Mouse (Mus musculus): ENCODE results near the gene Dbi. TPM values are rescaled to one million over a fixed set of nuclear protein-coding genes. Genes with fewer than 3 reads are reported as not detected.
A peak's percentile ranks its signal among the peaks of the same experiment; 100 is the strongest.

Dbi gene
- total RNA-seq, 2 experiments from 2014 or later = 379 to 438 TPM

DNA sequence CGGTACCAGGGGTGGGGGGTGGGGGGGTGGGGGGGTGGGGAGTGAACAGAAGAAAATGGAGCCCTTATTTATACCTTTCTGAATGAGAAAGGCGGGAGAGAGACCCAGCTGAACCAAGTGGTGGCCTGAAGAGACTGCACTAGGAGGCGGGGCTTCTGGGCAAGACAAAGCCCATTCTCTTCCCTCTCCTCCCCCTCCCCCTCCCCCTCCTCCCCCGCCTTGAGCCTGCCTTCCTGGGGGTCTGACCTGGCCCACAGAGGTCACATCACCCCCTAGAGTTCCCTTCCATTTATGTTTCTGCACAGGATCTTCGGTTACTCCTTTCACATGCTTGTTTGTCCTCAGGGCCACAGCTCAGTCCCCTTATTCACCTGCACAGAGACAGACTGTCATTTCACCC lies 31.7 kb downstream of the Dbi start:
- no peak for ATAC-seq (ENCODE audit: poor library complexity, severe bottlenecking)

DNA sequence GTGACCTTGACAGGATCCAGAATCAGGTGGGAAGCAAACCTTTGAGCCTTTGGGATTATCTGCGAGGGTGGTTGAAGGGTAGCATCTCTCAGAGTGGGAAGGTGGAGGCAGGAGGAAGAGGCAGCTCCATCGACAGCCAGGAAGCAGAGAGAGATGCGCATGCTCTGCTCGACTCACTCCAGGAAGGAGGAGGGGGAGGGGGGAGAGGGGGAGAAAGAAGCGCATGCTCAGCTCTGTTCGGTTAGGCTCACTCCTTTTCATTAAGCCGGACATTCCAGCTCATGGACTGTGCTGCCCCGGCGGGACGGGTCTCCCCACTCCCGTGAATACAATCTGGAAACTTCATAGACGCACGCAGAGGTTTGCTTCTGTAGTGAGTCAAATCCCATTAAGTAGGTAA lies 34.2 kb downstream of the Dbi start:
- ATAC-seq (ENCODE audit: poor library complexity, severe bottlenecking) = no peak

DNA sequence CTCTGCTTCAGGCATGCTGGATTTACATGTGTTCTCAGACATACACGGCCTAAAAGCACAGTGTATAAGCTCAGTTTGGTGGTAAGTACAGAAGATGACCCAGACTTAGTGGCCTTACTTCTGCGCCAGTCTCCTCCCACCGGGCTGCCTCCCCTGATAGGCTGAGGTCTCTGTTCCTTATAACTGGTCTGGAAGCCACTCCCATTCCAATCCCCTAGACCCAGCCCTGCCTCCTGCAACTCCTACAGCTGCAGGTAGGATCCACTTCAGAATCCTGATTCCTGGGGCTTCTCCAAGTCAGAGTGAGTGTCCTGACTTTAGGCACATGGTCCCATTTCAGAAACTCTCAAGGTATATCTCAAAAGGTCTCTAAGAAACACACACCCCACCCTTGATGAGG lies 35.2 kb downstream of the Dbi start:
- ATAC-seq (ENCODE audit: poor library complexity, severe bottlenecking) = no peak

DNA sequence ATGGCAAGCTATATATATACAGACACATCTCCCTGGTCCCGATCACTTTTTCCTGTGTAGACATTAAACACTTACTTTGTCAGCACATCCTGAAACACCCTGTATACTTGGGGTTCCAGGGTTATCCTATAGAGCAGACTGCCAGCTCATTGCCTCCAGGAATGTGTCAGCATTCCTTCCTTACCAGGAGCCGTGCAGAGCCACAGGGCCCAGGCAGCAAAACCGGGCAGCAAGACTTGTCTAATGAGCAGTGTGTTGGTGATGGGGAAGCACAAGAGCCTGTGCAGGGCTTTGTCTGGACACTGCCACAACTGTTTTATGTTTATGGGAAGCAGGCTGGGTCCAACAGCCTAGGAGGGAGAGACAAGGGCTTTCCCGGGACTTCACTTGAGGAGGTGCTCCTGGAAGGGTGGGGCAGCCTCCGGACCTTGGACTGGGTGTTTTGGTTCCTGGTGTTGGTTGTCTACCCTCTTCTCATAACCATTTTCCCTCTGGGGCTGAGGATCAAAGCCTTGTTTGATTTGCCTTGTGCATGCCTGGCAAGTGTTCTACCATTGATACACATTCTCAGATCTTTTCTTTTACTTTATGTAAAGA lies 36.9 kb downstream of the Dbi start:
- ATAC-seq (ENCODE audit: poor library complexity, severe bottlenecking) = no peak

DNA sequence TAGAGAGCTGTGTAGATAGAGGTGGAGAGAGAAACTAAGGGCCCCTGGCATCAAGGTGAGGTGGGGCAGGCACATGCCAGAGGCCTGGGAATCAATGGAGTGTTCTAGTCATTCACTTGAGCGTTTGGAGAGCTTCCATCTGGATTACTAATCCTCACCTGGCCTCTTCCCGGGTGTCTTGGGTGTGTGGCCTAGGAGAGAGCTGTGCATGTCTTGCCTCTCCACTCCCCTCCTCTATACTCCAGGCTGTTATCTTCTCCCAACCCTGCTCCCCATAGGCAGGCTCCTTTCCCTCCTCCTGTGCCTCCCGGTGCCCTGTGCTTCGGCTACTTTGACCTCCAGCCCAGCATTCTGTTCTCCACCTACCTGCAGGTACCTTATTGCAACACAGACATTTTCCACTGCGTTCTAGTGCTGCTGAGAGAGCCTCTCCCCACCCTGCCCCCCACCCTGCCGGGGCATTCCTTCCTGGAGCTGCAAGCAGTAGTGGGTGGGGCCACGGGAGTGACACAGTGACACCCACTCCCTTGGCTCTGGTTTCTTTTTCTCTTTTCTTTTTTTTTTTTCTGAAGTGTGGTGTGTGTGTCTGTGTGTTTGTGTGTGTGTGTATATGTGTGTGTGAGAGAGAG lies 37.8 kb downstream of the Dbi start:
- no peak for ATAC-seq (ENCODE audit: poor library complexity, severe bottlenecking)

DNA sequence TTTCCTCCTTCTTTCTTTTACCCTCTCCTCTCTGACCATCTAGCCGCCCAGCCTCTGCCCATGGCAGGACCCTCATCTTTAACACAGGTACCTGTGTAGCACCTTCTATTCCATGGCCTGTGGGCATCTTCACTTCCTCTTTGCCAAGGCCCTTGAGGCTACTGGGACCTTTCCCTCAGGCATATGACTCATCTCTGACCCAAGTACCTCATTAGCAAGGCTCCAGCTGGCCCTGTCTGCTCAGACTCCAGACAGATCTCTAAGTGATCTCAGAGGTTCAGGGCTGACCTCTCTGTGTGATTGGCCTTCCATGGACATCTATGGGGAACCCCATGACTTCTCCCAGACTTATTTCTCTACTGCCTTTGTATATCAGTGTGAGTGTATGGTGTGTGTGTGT lies 40.2 kb downstream of the Dbi start:
- ATAC-seq (ENCODE audit: poor library complexity, severe bottlenecking) = peak; percentile 65

DNA sequence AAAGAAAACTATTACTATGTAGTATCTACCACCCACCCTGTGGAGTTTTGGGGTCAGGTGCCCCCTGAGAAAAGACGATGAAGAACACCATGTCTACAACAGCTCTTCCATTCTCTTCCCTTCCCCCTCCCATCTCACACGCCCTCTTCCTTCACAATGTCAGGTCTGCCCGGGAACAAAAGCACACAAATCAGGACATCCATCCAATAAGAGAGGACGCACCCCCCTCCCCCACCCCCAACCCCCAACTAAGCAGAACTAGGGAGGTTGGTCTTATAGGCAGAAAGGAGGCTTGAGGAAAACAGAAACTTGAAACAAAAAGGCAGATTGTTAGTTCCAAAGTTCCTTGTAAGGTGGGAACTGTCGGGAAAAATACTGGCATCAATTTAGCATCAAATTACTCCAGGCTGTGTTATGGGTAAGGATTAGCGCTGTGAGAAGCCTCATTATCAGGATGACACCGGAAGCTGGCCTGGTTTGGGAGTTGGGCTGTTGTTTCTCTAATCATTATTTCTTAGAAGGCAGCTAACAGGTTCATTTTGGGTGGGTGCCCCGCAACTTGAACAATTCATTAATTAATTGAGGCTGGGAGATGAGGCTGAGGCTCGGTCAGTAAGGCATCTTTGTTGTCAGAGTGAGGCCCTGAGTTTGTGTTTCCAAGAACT lies 43.0 kb downstream of the Dbi start:
- no peak for ATAC-seq (ENCODE audit: poor library complexity, severe bottlenecking)

DNA sequence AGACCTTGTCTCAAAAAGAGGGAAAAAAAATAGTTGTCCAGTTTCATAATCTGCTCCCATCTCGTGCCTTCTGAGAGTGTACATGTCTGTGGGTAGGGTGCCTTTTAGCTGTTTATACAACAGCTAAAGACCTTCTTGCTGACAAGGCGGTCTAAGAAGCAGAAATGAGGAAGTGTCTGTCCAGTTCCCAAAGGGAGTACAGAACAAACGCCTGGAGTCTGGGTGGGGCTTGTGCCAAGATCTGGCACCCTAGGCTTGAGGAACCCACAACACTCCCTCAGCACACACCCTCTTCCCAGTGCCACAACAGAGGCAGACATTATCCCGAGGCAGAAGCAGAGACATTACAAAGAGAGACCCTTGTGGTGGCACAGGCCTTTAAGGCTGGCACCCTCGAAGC lies 45.4 kb downstream of the Dbi start:
- peak; percentile 62 for ATAC-seq (ENCODE audit: poor library complexity, severe bottlenecking)

DNA sequence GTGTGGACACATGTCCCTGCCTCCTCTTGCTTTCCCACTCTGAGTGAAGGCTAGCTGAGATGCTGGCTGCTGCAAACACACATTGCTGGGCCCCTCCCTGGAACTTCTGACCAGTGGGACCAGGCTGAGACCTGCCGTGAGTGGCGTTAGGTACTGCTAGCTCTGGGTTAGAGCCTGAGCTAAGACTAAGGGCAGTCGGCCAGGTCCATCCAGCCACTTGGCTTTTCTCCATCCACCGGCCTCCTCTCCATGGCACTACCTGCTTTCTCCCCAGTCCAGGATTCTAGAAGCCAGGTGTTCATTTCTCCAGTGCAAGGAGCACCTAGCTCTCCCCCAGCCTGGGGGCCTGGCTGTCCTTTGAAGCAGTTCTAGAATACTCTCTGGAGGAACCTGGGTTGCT lies 45.9 kb downstream of the Dbi start:
- no peak for ATAC-seq (ENCODE audit: poor library complexity, severe bottlenecking)

DNA sequence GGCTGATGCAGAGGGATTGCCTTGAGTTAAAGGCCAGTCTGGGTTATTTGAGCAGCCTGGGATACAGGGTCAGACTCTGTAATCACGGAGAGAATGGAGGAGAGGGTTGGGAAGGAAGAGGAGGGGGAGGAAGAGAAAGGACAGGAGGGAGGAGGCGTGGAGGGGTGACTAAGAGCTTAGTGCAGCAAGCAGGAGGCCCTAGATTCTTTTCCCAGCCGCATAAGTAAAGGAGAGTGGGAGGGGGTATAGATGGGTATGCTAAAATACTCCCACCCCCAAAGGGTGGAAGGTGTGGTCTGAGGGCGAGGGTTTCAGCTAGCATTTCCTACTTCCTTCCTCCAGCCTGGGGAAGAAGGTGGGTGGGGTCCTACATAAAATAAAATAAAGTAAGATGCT lies 46.6 kb downstream of the Dbi start:
- no peak for ATAC-seq (ENCODE audit: poor library complexity, severe bottlenecking)

DNA sequence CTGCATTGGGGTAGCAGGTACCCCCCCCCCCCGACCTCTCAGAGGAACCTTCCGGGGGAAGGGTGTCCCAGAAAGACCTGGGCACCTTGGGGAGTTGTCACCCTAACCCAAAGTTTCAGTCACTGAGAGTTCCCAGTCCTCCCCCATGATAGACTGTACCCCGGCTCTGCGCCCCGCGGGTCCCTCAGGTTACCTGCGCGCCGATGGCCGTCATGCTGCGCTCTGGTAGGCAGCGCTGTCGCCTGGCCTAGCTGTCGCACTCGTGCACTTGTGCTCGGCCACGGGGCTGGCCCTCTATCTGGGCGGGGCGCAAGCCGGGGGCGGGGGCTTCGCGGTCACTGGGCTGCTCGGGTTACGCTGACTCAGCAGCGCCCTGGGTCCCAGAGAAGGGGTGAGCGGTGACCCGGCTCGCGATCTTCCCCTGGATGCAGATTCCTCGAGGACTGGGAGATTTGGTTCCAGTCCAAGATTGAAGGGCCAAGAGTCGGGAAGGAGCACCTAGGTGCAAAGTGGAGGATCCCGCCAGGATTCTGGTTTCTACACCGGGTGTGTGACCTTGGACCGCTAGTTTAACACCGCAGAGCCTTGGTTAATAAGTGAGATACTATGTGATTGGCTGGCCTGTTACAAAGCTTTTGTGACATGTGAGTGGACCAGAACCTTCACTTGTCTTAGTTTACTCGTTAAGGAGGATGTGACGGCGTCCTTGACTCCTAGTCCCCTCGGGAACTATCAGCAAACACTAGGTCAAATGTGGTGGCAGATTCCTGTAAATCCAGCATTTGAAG lies 47.2 kb downstream of the Dbi start, which contains the start of gene Tmem37:
Tmem37 (minus strand) TSS at position 556 of the 788 bp plus-strand sequence.
- ATAC-seq (ENCODE audit: poor library complexity, severe bottlenecking) = peak; percentile 82

DNA sequence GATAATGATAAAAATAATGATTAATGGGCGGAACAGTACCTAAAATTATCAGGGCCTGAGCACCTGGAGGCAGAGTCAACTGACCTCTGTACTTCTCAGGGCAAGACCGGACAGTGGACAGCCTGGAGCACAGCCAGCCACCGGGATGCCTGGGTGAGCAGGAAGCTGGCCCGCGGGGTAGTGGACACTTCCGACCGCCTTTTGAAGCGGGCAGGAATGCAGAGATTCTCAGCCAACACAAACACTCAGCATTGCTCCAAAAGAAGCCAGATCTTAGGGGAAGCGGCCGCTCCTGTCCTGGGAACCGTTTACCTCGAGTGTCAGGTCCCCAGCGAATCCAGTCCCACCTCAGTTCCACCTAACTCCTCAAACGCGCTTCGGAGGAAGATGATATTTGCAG lies 48.0 kb downstream of the Dbi start:
- no peak for ATAC-seq (ENCODE audit: poor library complexity, severe bottlenecking)

DNA sequence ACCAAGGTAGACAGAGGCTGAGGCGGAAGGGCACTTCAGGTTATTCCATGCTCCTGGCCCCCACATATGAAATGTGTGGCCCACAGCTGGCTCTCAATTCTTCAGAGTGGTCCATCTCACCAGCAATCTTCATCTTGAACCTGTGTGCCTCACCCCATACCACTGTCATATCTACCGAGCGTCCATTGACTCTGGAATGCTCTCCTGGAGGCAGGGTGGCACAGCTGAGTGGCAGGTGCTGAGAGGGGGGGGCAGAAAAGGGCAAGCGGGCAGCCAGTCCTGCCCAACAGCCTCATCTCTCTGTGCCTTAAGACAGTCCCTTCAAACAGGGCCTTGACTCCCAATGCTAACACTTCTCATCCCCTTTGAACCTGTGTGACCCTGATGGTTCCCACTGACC lies 49.7 kb downstream of the Dbi start:
- no peak for ATAC-seq (ENCODE audit: poor library complexity, severe bottlenecking)

DNA sequence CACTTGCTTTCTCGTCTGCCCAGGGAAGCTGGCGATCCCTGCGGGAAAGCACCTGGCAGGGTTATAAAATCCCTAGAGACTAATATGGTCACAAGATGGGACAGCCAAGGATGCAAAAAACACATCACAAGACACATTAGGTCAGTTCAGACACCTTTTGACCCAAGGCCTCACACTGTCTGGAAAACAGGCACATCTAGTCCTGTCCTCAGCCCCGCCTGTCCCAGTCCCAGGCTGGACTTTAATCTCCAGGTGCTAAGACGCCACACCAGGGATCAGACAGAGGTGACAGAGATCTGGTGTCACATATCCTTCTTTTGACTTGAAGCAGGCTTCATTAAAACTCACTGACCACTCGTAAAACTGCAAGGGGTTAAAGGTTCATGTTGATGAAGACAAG lies 50.7 kb downstream of the Dbi start:
- no peak for ATAC-seq (ENCODE audit: poor library complexity, severe bottlenecking)

DNA sequence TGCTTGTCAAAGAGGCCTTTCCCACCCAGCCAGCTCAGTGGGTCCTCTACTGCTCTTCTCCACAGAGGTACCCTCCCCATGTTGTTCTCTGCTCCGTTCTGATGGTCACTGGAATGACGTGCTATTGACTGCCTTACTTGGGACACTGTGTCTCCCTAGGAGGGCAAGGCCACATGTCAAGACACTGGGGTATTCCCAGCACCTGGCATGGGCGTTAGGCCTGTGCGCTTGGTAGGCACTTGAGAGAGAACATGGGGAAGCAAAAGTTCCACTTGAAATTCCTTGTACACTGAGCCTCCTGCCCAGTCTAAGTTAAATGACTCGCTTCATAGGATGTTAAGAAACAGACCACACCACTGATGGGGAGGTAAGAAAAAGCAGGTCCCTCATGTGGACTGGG lies 51.8 kb downstream of the Dbi start:
- no peak for ATAC-seq (ENCODE audit: poor library complexity, severe bottlenecking)

DNA sequence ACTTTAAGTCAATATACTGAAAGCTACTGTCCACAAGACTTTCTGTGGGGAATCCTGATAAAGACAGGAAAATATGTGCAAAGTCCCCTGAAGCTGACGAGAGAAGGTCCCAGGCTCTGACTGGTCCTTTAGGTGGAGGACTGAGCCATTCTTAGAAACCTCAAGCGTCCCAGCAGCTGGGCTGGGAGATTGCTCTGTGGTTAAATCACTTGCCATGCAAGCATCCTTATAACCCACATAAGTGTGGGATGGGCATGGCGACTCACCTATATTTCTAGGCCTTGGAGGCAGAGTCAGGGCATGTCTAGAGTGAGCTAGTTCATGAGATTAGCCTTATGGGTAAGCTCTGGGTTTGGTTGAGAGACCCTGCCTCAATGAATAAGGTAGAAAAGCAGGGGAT lies 54.3 kb downstream of the Dbi start:
- no peak for ATAC-seq (ENCODE audit: poor library complexity, severe bottlenecking)

DNA sequence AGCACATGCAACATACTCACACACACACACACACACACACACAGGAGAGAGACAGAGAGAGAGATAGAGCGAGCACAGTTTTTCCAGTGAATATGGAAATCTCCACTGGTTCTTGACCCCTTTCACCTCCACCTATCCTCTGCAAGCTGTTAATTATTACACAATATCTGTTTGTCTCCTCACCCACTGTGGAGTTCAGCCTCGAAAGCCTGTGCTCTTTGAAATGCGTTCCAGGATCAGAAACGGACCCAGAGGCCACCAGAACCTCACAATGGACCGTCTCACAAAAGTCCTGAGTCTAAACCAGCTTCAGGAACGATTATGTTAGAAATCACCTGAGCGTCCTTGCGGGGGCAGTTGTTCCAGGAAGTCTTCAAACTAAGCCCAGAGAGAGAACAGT lies 54.7 kb downstream of the Dbi start:
- no peak for ATAC-seq (ENCODE audit: poor library complexity, severe bottlenecking)

DNA sequence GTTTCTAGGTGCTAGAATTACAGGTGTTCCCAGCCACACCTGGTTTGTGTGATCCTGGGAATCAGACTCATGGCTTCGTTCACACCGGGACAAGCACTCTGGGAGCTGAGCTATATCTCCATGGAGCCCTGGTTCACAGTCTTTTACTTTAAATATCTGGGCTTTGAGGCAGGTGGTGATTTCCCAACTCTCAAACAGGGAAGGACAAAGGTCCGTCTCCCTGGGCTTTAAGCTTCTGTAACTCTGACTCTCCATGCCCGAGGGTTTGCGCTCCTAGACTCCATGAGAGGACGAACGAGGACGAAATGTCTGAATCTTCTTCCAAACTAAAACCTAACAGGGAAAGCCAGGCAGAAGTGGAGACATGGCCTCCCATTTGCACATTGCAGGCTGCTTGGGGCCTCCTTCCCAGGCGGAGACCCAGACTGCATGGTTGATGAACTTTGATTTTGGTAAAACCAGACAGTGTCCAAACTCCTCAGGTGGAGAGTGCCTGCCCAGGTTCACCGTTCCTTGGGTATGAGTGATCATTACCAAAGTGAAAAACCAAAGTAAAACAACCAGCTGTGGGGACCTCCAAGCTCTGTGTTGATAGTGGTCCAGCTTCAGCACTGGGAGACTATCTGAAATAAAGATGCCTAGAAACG lies 56.7 kb downstream of the Dbi start:
- no peak for ATAC-seq (ENCODE audit: poor library complexity, severe bottlenecking)
